Mouse (Mus musculus): ENCODE data around the gene Rere.
A peak's percentile ranks its signal among the peaks of the same experiment; 100 is the strongest.
"Not testable (repeated sequence)": the region's sequence is repeated elsewhere in the genome, so short reads cannot be mapped to it uniquely, and the experiment has no call there.

Rere gene

GRCm38 (mm10) chr4:150254416-150254815 lies 27.0 kb upstream of the Rere start:
- no peak for DNase-seq (ENCODE audit: low read depth, low spot score)

GRCm38 (mm10) chr4:150255181-150255580 lies 26.3 kb upstream of the Rere start:
- no peak for DNase-seq (ENCODE audit: low read depth, low spot score)

- DNase-seq (ENCODE audit: low read depth, low spot score) = peak; percentile 82
Measured at GRCm38 (mm10) chr4:150257252-150258204, 23.9 kb upstream of the Rere start.

GRCm38 (mm10) chr4:150258388-150258787 lies 23.1 kb upstream of the Rere start:
- no peak for DNase-seq (ENCODE audit: low read depth, low spot score)

- DNase-seq (ENCODE audit: low read depth, low spot score) = no peak
Measured at GRCm38 (mm10) chr4:150259577-150259976, 21.9 kb upstream of the Rere start.

GRCm38 (mm10) chr4:150260111-150260510 lies 21.3 kb upstream of the Rere start:
- DNase-seq (ENCODE audit: low read depth, low spot score) = no peak

- peak; percentile 61 for DNase-seq (ENCODE audit: low read depth, low spot score)
Measured at GRCm38 (mm10) chr4:150260745-150261144, 20.7 kb upstream of the Rere start.

- DNase-seq (ENCODE audit: low read depth, low spot score) = no peak
Measured at GRCm38 (mm10) chr4:150262301-150262700, 19.1 kb upstream of the Rere start.

- DNase-seq (ENCODE audit: low read depth, low spot score) = peak; percentile 61
Measured at GRCm38 (mm10) chr4:150264903-150265302, 16.5 kb upstream of the Rere start.

GRCm38 (mm10) chr4:150265471-150265870 lies 16.0 kb upstream of the Rere start:
- no peak for DNase-seq (ENCODE audit: low read depth, low spot score)

- DNase-seq (ENCODE audit: low read depth, low spot score) = no peak
Measured at GRCm38 (mm10) chr4:150266655-150267223, 14.7 kb upstream of the Rere start.

- peak; percentile 67 for DNase-seq (ENCODE audit: low read depth, low spot score)
Measured at GRCm38 (mm10) chr4:150268674-150269653, 12.5 kb upstream of the Rere start.

- peak; percentile 55 for DNase-seq (ENCODE audit: low read depth, low spot score)
Measured at GRCm38 (mm10) chr4:150269679-150270078, 11.8 kb upstream of the Rere start.

GRCm38 (mm10) chr4:150270718-150271117 lies 10.7 kb upstream of the Rere start:
- not testable (repeated sequence) for DNase-seq (ENCODE audit: low read depth, low spot score)

GRCm38 (mm10) chr4:150272725-150273124 lies 8.7 kb upstream of the Rere start:
- DNase-seq (ENCODE audit: low read depth, low spot score) = no peak

- DNase-seq (ENCODE audit: low read depth, low spot score) = no peak
Measured at GRCm38 (mm10) chr4:150275531-150275930, 5.9 kb upstream of the Rere start.

GRCm38 (mm10) chr4:150279336-150279735 lies 2.1 kb upstream of the Rere start:
- DNase-seq (ENCODE audit: low read depth, low spot score) = not testable (repeated sequence)

GRCm38 (mm10) chr4:150280002-150280401 lies 1.4 kb upstream of the Rere start:
- DNase-seq (ENCODE audit: low read depth, low spot score) = no peak

GRCm38 (mm10) chr4:150280459-150280858 lies 987 bp upstream of the Rere start:
- DNase-seq (ENCODE audit: low read depth, low spot score) = peak; percentile 13

- DNase-seq (ENCODE audit: low read depth, low spot score) = peak; percentile 43
Measured at GRCm38 (mm10) chr4:150281891-150282630, 615 bp downstream of the Rere start.

Measured in CD4-positive, CD25-positive, alpha-beta regulatory T cell, adult 2 months (primary cell).